Comparison of ENCODE assay signal across 7 mouse cellular contexts in genomic region chr6:145746921-145747670, GRCm38 (mm10). TPM values are rescaled to one million over a fixed set of nuclear protein-coding genes. Genes with fewer than 3 reads are reported as not detected.
DNase-seq lines count a peak whose midpoint lies in the region; ATAC-seq and TF ChIP-seq lines count a peak whose summit lies in the region.

No protein-coding gene starts in this region.

- no peaks in the 10 kb centered on the region for H3K36me3 ChIP-seq in ES-Bruce4 (ENCODE audit: control insufficient read depth, insufficient read depth, low read length, poor library complexity, severe bottlenecking)
- H3K36me3 ChIP-seq in heart, embryonic 11.5 days (ENCODE audit: control insufficient read depth, insufficient read depth, low read length): peaks cover 6% of the 10 kb centered on the region
- peaks cover 11% of the 10 kb centered on the region; the same call in 1 of the 2 replicates for H3K36me3 ChIP-seq in kidney, embryonic 16.5 days (ENCODE audit: insufficient read depth, low read length)
- H3K36me3 ChIP-seq in stomach, embryonic 16.5 days (ENCODE audit: control insufficient read depth, insufficient read depth, low read length): no peaks in the 10 kb centered on the region; the same call in 1 of the 2 replicates

- no peak overlapping the region for H3K27ac ChIP-seq in ES-Bruce4 (ENCODE audit: insufficient read depth, low read length)
- peak overlapping the region; percentile 94 for H3K27ac ChIP-seq in heart, embryonic 11.5 days (ENCODE audit: low read depth, low read length)
- H3K27ac ChIP-seq in kidney, embryonic 16.5 days (ENCODE audit: low read length): peak overlapping the region; percentile 95
- H3K27ac ChIP-seq in stomach, embryonic 16.5 days (ENCODE audit: low read length): peak overlapping the region; percentile 89

- H3K4me1 ChIP-seq in ES-Bruce4 (ENCODE audit: control insufficient read depth, insufficient read depth, low read length): peaks cover 2% of the 10 kb centered on the region
- peaks cover 20% of the 10 kb centered on the region for H3K4me1 ChIP-seq in heart, embryonic 11.5 days (ENCODE audit: control insufficient read depth, insufficient read depth, low read length)
- peaks cover 14% of the 10 kb centered on the region; the same call in 1 of the 2 replicates for H3K4me1 ChIP-seq in kidney, embryonic 16.5 days (ENCODE audit: insufficient read depth, low read length)
- H3K4me1 ChIP-seq in stomach, embryonic 16.5 days (ENCODE audit: control insufficient read depth, insufficient read depth, low read length): peaks cover 5% of the 10 kb centered on the region

- no peak for TF ChIP-seq POLR2A in ES-Bruce4 (IDR thresholded peaks at IDR 0.05; ENCODE audit: insufficient read depth, low read length)

- H3K4me3 ChIP-seq in ES-Bruce4 (ENCODE audit: low read depth, low read length): peak overlapping the region; percentile 82
- H3K4me3 ChIP-seq in heart, embryonic 11.5 days (ENCODE audit: low read depth, low read length): peak overlapping the region; percentile 82
- H3K4me3 ChIP-seq in kidney, embryonic 16.5 days (ENCODE audit: low read length): peak overlapping the region; percentile 87
- H3K4me3 ChIP-seq in stomach, embryonic 16.5 days (replicated peaks; ENCODE audit: low read length): peak overlapping the region; percentile 91

- no peaks in the 10 kb centered on the region for H3K9me3 ChIP-seq in ES-Bruce4 (replicated peaks; ENCODE audit: control insufficient read depth, insufficient read depth, low read length, poor library complexity, severe bottlenecking)
- no peaks in the 10 kb centered on the region for H3K9me3 ChIP-seq in heart, embryonic 11.5 days (replicated peaks; ENCODE audit: control insufficient read depth, low read length)
- no peaks in the 10 kb centered on the region for H3K9me3 ChIP-seq in kidney, embryonic 16.5 days (ENCODE audit: low read length)
- no peaks in the 10 kb centered on the region for H3K9me3 ChIP-seq in stomach, embryonic 16.5 days (replicated peaks; ENCODE audit: control insufficient read depth, low read length)

- no peak for TF ChIP-seq EP300 in ES-Bruce4 (IDR thresholded peaks at IDR 0.05; ENCODE audit: insufficient read depth, low read depth, low read length)

- H3K4me2 ChIP-seq in heart, embryonic 11.5 days: peak overlapping the region; percentile 75
- peak overlapping the region; percentile 78 for H3K4me2 ChIP-seq in kidney, embryonic 16.5 days (replicated peaks; ENCODE audit: low read depth, low read length)
- peak overlapping the region; percentile 78 for H3K4me2 ChIP-seq in stomach, embryonic 16.5 days (ENCODE audit: low read depth, low read length)

- H3K9ac ChIP-seq in ES-Bruce4 (ENCODE audit: low read depth, poor library complexity, severe bottlenecking): peak overlapping the region; percentile 77
- H3K9ac ChIP-seq in heart, embryonic 11.5 days (ENCODE audit: low read depth, low read length): peak overlapping the region; percentile 92
- H3K9ac ChIP-seq in kidney, embryonic 16.5 days (replicated peaks; ENCODE audit: low read length): peak overlapping the region; percentile 91
- H3K9ac ChIP-seq in stomach, embryonic 16.5 days (ENCODE audit: low read length): peak overlapping the region; percentile 93

- TF ChIP-seq CTCF in ES-Bruce4 (IDR thresholded peaks at IDR 0.05; ENCODE audit: low read depth, low read length): no peak

- DNase-seq in CD4-positive, CD25-positive, alpha-beta regulatory T cell, adult 2 months (ENCODE audit: low read depth, low spot score): peak; percentile 32
- peak; percentile 67 for DNase-seq in embryo, embryonic 11 days

- WGBS in heart, embryonic 11.5 days (ENCODE audit: insufficient replicate concordance): under 1% methylated on average over 53 of the region's 55 CpGs
- WGBS in kidney, embryonic 16.5 days: under 1% methylated on average over 53 of the region's 55 CpGs
- under 1% methylated on average over 54 of the region's 55 CpGs for WGBS in stomach, embryonic 16.5 days

- no peaks in the 10 kb centered on the region; the same call in 1 of the 2 replicates for H3K27me3 ChIP-seq in ES-Bruce4 (ENCODE audit: control insufficient read depth, insufficient read depth, low read length, poor library complexity, severe bottlenecking)
- H3K27me3 ChIP-seq in heart, embryonic 11.5 days (ENCODE audit: control insufficient read depth, insufficient read depth, low read length): no peaks in the 10 kb centered on the region
- no peaks in the 10 kb centered on the region for H3K27me3 ChIP-seq in kidney, embryonic 16.5 days (ENCODE audit: insufficient read depth, low read length)
- no peaks in the 10 kb centered on the region for H3K27me3 ChIP-seq in stomach, embryonic 16.5 days (ENCODE audit: control insufficient read depth, insufficient read depth, low read length)

- no peak; the same call in 1 of the 2 replicates for ATAC-seq in heart, embryonic 11.5 days (replicated peaks; ENCODE audit: insufficient number of reproducible peaks, low FRiP score, low TSS enrichment)
- ATAC-seq in kidney, embryonic 16.5 days (ENCODE audit: low FRiP score, low TSS enrichment): no peak
- peak; percentile 22; the same call in 1 of the 2 replicates for ATAC-seq in megakaryocyte-erythroid progenitor cell, adult 5-6 weeks (replicated peaks; ENCODE audit: low FRiP score, low TSS enrichment, poor library complexity, severe bottlenecking)
- ATAC-seq in stomach, embryonic 16.5 days (ENCODE audit: insufficient read depth, low FRiP score): no peak

RNA-seq across cellular contexts. Expression of gene Rassf8, which starts 0.5 kb away (rescaled TPM):
- polyA plus RNA-seq in ES-Bruce4 (2011; ENCODE audit: insufficient read depth, insufficient read length, low read depth, missing spikeins): 13.8 and 20.8 TPM in 2 replicates
- 10.0 and 12.5 TPM in 2 replicates for polyA plus RNA-seq in heart, embryonic 11.5 days (2014; fragmentation: Nextera tagmentation; extraction: Ambion mirVana)
- 4.6 and 5.9 TPM in 2 replicates for polyA plus RNA-seq in kidney, embryonic 16.5 days (2015; fragmentation: Nextera tagmentation; extraction: Ambion mirVana)
- 2.8 TPM in 1 of 2 replicates, not detected in the other for total RNA-seq in megakaryocyte-erythroid progenitor cell, adult 5-6 weeks (2014; fragmentation: Nextera tagmentation)
- 1.0 and 5.1 TPM in 2 replicates for total RNA-seq in megakaryocyte-erythroid progenitor cell, adult 5-6 weeks (2017)
- 4.9 and 5.7 TPM in 2 replicates for polyA plus RNA-seq in stomach, embryonic 16.5 days (2015; fragmentation: Nextera tagmentation; extraction: Ambion mirVana)
